Mouse (Mus musculus) G1E-ER4 (cell line): ENCODE results near the gene Dguok. TPM values are rescaled to one million over a fixed set of nuclear protein-coding genes. Genes with fewer than 3 reads are reported as not detected.

Experiments used
- GATA1 ChIP-seq: IDR thresholded peaks from one replicate; pipeline ENCODE4 v1.8.0; 2012; ENCODE audit warnings: low read length, inconsistent platforms
- polyA plus RNA-seq: library from polyadenylated mRNA; stranded (reverse); fragments of >175 nt; gene quantifications from 2 replicates; pipeline ENCODE4 v1.2.3, GENCODE M21; 2012

Dguok gene
- polyA plus RNA-seq, 1 experiment = 8.9 TPM

DNA sequence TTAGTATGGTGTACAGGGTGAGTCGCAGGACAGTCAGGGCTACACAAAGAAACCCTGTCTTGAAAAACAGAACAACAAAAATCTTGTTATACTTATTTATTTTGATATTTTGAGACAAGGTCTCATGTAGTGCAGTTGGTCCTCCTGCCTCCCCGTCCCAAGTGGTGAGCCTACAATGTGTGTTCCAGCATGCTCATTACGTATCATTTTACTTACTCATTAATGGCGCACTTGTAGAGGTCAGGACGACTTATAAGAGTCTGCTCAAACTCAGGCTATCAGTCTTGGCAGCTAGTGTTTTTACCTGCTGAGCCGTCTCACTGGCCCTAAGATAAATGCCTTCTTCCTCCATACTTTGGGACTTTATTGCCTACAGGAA lies 388 bp upstream of the Dguok start:
- no peak for TF ChIP-seq GATA1

GRCm38 (mm10) chr6:83505554-83505953 lies 1.2 kb downstream of the Dguok start:
- no peak for TF ChIP-seq GATA1

DNA sequence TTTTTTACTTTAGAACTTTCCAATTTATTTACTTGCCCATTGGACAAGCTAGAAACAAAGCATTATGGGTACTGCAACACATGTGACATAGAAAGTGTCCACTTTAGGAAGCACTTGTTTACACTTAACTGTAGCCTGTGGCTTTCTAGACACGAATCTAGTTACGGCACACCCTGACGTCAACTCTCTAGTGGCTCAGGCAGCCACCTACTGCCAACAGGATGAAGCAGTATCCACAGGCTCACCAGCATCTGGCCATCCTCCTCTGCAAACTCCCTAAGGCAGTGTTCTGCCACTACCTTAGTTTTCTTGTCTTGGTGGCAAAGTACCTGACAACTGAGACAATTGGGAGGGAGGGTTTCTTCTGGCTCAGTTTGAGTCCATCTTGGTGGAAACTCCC lies 3.4 kb downstream of the Dguok start:
- TF ChIP-seq GATA1 = no peak

DNA sequence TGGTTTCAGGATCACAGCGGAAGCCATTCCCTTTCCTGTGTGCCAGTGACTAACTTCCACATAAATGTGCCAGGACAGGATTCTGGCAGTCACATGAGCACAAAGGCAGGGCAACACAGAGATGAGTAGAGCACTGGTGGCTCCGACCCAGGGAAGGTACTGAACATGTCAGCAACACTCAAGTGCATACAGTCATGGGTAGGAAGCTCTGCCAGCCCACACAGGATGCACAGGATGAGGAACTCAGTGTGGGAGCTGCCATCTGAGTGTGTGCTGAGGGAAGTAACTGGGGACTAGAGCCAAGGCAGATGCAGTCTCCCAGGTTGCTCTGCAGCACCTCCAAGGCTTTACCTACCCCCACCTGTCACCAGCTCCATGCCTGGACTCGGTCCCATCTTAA lies 4.1 kb downstream of the Dguok start:
- TF ChIP-seq GATA1 = no peak

GRCm38 (mm10) chr6:83501524-83502310 lies 5.1 kb downstream of the Dguok start:
- TF ChIP-seq GATA1 = no peak

DNA sequence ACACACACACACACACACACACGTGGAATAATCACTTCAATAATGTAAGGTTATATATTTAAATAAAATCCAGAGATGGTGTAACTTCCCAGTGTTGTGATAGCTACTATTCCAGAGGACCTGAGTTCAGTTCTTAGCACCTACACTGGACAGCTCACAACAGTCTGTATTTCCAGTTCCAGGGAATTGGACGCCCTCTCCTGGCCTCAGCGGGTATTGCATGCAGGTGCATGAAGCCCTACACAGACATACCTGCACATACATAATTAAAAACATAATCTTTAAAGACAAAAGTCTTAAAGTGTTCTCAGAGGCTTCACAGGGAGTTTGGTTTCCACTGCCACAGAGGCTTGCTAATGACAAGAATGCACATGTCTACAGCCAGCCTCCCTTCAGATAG lies 6.3 kb downstream of the Dguok start:
- TF ChIP-seq GATA1 = no peak

DNA sequence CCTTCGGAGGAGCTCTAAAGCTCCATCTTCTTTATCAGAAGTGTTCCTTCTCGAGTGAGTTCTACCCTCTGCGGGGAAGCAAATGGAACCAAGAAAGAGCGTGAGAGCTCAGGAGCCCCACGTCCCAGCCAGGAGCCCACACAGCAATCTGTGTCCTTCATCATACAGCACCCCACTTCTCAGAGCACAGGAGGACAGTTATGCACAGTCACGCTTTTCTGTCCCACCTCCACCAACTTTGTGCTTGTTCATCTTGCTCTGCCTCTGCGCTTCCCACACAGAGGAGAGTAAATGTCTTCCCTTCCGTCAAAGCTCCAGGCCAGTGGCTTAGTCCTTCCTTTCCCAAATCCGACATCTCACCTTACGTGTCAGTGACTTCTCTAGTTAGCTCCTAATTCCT lies 7.7 kb downstream of the Dguok start:
- no peak for TF ChIP-seq GATA1

- TF ChIP-seq GATA1 = no peak
Measured at GRCm38 (mm10) chr6:83496753-83497710, 9.7 kb downstream of the Dguok start.

- no peak for TF ChIP-seq GATA1
Measured at GRCm38 (mm10) chr6:83496009-83496752, 10.6 kb downstream of the Dguok start.

DNA sequence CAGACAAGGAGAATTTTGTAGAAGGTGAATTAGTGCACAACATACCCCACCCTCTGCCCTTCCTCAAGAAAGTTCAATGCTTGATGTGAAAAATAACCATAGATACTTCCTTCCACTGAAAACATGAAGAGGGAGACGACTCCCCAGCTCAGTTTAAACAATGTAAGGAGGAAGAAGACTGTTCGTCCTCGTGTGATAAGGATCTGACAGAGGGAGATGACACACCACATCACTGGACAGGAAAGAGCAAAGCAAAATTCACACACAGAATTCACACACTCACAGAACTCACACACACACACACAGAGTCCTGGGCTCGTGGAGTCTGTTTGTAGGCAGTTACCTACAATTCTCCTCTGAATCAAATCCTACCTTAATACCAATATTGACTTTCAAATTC lies 16.1 kb downstream of the Dguok start:
- TF ChIP-seq GATA1 = no peak

DNA sequence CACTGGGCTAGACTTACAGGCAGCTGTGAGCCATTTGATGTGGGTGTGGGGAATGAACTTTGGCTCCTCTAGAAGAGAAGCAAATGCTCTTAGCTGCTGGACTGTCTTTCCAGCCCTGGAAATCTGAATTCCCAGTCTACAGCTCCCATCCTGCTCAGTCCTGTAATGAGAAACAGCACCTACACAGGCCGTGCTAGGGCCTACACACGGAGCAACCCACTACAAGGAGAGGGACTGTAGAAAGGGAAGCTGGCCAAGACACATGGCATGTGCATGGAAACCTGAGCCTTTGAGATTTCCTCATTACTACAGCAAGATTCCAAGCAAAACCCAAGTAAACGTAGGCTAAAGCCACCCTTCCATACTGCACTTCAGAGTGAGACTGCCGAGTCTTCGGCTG lies 18.6 kb downstream of the Dguok start:
- TF ChIP-seq GATA1 = no peak

DNA sequence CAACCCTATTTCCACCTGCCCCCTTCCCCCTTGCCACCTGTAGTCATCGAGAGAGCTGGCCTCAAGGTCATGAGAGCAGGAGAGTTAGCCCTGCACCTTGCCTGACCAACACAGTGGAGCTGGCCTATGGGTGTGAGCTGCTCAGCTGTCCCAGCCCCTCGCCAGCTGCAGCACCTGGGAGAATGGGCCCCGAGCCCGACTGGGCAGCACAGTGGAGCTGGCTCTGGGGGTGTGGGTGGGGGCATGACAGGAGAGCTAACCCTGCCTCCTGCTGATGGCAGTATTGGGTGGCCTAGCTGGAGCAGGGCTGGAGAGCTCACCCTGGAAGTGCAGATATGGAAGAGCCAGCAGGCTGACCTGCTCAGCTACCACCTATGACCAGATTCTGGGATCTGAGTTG lies 19.5 kb downstream of the Dguok start:
- TF ChIP-seq GATA1 = no peak

GRCm38 (mm10) chr6:83485854-83486253 lies 20.9 kb downstream of the Dguok start:
- no peak for TF ChIP-seq GATA1

DNA sequence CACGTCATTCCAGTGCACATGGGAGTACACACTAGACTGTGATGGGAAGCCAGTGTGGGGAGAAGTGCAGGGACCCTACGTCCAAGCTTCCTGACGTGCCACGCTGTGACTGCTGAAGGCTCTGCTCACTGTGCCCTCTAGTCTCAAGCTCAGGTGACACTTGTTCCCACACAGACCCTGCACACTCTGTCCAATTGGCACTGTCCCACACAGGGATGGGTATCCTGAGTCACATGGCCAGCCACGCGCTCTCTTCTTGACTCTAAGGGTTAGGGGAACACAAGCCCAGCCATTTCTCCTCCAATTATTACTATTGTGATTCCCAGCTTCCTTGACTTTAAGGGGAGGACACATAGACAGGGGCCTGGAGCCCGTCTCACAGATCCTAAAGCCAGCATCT lies 23.0 kb downstream of the Dguok start:
- no peak for TF ChIP-seq GATA1

DNA sequence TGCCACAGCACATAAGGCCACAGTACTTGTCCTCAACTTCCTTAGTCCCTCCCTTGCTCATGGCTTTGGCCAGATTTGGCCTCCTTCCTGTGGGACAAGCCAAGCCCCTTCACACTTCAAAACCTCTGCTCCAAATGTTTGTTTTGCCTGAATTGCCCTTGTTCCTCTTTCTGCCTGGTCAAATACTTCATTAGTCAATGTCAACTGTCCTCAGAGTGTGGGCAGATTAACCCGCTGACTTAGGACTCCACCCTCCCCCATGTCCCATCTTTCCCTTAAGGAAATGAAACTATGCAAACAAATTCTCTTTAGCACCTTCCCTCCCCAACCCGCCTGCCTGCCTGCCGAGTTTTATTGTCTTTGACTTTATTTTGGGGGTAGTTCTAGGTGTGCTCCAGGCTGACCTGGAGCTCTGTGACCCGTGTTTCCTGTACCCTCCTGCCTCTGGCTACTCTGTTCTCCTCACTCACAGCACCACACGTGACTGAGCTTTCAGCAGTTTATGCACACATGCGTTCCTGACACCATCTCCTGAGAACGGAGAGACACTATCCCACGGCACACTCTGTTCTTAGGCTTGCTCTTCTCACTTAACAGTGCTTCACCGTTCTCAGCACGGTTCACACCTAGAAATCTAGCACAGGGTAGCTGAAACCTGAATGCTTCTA lies 24.2 kb downstream of the Dguok start:
- no peak for TF ChIP-seq GATA1
